Mouse (Mus musculus): Measurements from ENCODE around the gene Zfp568.

Gene Zfp568

GRCm38 (mm10) chr7:30050882-30051548 lies 67.3 kb downstream of the Zfp568 start, which contains the start of gene Zfp14:
TSS of gene Zfp14 (minus strand) at chr7:30051380.
- intact Hi-C loops (cut with DNase I) = no loop called here

DNA sequence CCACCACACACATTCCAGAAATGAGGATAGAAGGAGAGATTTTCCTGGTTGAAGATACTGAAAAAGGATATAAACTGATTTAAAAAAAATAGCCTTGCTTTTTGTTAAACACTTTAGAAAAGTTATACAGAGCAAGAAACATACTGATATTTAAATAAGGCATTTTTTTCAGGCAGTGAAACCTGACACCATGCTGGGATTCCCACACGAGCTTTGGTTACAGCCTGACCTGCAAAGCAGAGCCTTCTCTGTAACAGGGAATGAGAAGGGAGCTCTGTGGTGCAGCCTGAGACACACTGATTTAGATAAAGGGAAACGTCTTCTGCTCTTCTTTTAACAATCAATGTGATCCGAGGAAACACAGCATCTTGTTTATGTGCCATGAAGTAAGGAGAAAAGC lies 69.8 kb downstream of the Zfp568 start:
- intact Hi-C loops (cut with DNase I) = no loop called here

DNA sequence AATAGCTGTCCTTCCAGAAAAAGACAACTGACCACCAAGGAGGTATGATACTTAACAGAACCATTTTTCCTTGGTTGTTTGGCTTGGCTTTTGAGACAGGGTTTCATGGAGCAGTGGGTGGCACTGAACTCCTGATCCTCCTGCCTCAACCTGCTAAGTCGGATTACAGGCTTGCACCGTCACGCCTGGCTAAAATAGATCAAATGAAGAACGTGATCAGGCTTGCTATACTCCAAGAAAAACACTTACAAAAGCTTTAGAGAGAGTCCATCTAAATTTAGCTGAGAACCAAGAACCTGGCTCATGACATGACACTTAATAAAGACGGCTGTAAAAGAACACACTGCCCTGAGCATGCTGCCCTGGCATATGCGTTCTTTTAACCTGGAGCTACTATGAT lies 76.6 kb downstream of the Zfp568 start:
- intact Hi-C loops (cut with DNase I) = no loop called here

- intact Hi-C loops (cut with DNase I) = no loop called here
These were observed 78.7 kb downstream of the Zfp568 start for GRCm38 (mm10) chr7:30062478-30062877.

GRCm38 (mm10) chr7:30064622-30065021 lies 80.9 kb downstream of the Zfp568 start:
- intact Hi-C loops (cut with DNase I) = no loop called here

DNA sequence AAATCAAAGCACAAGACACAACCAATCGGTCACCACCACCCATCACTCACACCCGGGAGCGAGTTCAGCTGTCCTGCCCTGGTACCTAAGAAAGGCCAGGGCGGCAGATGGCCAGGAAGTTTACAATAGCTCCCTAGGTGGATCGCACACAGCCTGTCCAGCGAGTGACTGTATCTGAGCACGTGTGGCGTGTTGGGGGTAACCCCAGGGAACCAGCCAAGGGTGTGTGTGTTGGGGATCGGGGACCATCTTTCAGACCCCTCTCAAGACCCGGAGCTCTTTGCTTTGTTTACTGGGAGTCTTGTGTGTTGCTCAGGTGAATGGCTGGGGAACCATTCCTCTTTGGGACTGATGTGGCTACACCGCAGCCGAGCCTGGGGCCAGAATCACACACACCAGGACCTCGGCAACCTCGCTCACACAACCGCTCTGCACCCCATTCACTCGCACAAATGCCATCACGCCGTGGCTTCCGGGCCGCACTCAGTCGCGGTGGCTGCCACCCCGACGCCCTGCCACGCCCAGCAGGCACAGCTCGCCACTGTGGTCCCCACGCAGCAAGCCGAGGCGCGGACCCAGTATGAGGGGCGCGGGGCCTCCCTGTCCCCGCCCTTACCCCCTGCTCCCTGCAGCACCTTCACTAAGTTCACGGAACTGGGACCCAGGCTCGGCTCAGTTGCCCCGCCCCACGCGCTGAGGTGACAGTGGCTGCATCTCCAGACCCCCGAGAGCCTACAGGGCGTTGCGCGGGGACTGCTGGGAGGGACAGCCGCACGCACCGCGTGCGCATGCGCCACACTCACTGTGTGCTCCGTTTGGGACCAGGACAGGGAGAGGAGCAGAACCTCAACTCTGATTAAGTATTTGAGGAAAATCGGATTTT lies 88.6 kb downstream of the Zfp568 start, which contains the start of gene Zfp82:
Zfp82 (minus strand) TSS at position 755 of the 883 bp plus-strand sequence.
- intact Hi-C loops (cut with DNase I) = no loop called here
